Mouse (Mus musculus) frontal cortex, postnatal 36 days (tissue): ENCODE data around the gene Wdr60.

Source experiments
- DNase-seq, 2 experiments: peaks; one replicate each; pipeline ENCODE4 v3.0.0; 2022; ENCODE audit warnings: low spot score in 2 of 2

The Wdr60 gene

DNA sequence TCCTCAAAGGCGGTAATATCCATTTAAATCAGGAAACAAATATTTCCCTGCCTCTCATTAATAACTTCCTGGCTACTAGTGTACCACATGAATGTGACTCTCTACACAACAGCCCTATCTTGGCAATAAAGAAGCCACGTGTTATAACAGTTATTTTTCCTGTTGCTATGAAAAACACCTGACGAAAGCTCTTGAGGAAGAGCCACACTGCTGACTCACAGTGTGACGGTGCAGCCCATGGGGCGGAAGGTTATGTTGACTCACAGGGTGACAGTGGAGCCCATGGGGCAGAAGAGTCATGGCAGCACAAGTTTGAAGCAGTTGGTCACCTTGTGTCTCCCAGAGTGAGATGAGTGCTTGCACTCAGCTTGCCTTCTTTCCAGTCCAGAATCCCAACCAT lies 6.6 kb upstream of the Wdr60 start:
- DNase-seq: no peak

DNA sequence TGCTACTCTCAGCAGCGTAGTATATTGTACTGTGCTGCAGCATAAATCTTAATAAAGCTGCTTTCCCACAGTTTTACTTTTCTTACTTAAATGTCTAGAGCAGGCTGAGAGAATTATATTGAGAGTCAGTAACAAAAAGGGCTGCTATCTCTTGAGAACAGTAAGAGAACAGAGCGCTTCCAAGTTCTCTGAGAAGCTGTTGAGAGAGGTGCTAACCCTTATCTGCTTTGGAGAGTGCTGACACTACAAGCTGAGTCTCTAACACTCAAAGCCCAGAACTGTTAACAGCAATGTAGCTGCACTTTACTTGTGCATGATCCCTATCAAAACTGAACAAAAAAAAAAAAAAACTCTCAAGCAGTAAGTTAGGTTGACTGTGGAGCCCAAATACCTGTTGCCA lies 2.5 kb upstream of the Wdr60 start:
- no peak for DNase-seq

DNA sequence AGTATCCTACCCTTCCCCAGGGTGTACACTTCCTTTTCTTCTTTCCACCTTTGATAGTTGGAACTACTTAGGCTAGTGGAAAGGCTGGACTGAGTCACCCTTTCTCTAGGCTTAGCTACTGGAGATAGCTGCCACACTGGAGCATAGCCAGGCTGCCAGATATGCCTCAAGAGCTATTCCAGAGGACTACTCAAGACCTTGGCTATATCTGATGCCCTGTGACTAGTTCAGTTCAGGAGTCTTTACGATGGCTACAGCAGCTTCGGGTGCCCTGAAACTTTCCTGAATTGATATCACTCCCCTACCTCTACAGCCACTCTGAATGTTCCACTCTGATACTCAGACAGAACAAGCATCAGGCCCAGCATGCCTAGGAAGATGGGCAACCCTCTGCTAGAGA lies 1.9 kb upstream of the Wdr60 start:
- no peak for DNase-seq

DNA sequence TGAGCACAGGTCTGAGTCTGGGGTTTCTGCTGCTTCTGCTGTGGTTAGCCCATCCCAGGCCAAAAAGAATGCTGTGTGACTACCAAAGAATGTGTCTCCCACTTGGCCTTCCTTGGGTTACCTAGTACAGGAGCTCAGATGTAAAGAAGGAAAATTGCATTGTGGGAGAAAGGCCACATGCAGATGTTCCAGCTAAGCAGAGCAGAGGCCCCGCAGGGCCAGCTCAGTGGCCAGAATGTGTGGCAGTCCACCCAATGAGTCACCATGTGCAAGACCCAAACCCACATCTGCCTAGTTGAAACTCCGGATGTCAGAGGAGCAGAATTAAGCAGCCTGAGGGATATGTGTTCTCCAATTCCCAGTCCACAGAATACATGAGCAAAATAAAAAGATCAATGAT lies 4.5 kb downstream of the Wdr60 start:
- no peak for DNase-seq

DNA sequence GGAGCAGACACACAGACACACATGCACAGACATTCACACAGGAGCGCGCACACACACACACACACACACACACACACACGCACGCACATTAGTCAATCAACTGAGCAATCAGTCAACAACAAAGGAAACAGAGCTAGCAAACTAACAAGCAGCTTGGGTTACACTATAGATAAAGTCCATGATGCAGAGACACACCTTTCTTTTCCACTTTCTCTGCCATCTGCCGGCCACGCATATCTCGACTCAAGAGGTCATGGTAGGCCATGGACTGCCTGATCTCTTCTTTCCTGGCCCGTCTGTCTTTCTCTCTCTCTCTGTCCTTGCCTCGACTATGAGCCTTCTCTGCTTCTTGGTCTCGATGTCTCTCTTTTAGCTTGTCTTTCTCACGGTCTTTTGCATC lies 7.2 kb downstream of the Wdr60 start:
- DNase-seq: no peak

DNA sequence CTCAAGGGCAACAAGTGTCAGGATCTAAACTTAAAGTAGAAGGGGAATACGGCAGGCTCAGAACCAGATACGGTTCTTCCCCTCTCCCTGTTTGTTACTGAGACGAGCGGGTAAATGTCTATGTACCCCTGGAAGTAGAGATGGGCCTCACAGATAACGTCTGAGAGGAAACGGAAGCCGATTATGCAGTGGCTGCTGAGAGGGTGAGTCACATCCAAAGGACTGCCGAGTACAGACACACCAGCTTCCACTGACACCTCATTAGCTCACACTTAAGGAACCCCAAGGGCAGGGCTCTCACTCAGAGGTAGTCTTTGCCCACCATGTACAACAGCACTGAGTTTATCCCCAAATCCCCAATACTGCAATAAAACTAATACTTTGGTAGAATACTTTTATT lies 8.2 kb downstream of the Wdr60 start:
- DNase-seq: no peak

DNA sequence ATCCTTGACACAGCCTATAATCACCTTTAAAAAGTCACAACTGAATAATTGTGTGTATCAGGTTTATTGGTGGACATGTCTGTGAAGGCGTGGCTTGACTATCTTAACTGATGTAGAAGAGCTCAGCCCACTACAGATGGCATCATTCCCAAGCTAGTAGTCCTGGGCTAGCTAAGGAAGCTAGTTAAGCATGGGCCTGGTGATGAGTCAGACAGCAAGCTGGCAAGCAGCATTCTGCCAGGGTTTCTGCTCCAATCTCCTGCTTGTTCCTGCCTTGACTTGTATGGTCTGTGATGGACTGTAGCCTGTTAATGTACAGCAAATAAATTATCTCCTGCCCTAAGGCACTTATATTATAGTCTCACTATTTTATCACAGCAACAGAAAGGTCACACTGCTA lies 18.2 kb downstream of the Wdr60 start:
- DNase-seq: peak in 1 of 2 experiments; percentile 16

DNA sequence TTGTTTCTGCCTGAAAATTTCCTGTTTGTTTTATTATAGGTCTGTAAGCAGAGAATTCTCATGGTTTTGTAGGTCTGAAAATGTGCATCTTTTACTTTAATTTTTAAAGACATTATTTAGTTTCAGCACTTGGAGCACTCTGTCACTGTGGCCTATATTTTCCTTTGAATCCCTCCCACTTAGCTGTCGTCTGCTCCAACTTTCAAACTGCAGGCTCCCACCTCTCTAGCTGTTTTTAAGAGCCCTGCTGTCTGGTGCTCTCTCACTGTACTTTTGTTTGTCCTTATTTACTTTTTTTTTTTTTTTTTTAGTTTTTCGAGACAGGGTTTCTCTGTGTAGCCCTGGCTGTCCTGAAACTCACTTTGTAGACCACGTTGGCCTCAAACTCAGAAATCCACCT lies 24.0 kb downstream of the Wdr60 start:
- peak in 1 of 2 experiments; percentile 25 for DNase-seq

DNA sequence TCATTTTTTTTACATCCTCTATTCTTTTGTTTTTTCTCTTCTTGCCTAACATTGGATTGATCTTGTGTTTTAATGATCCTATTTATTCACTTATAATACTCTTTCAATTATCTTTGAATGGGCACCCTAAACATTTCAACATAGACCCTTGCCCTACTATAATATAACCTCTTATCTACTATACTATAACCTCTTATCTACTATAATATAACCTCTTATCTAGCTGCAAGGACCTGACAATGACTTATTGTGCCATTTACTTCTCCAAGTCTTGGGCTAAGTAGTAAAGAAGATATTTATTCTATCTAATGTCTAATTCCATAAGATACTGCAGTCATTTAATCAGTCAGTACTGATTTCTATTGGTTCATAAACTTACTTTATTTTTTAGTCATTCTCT lies 24.5 kb downstream of the Wdr60 start:
- DNase-seq: no peak

DNA sequence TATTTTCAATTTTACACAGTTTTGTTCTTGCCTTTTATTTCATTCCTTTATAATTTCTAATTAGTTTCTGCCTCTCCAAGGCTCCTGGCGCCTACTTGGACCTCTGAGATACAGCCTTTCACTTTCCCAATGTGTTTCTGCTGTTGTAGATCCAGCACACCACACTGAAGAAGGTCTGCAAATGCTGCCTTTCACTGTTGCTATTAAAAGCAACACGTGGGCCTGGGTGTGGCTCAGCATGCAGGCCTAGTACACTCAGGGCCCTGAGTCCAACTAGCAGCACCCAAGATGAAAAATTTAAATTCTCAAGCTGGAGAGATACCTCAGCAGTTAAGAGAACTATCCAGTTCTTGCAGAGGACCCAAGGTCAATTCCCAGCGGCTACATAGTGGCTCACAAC lies 26.2 kb downstream of the Wdr60 start:
- peak in 1 of 2 experiments; percentile 34 for DNase-seq

DNA sequence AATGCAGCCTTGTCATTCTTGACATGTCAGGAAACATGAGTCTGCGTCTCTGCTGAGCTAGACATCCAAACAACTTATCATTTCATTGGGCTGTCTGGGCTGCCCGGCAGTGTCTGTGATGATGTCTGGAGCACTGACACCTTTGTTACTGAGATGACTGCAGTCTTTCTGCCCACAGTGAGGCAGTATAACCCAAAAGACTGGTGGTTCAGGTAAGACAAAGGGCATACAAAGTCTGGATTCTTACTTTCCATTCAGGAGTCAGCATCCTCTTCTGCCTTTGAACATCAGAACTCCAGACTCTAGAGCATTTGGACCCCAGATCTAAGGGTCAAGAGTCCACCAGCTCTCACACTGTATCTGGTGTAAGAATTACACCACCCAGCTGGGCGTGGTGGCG lies 27.5 kb downstream of the Wdr60 start:
- DNase-seq: no peak

DNA sequence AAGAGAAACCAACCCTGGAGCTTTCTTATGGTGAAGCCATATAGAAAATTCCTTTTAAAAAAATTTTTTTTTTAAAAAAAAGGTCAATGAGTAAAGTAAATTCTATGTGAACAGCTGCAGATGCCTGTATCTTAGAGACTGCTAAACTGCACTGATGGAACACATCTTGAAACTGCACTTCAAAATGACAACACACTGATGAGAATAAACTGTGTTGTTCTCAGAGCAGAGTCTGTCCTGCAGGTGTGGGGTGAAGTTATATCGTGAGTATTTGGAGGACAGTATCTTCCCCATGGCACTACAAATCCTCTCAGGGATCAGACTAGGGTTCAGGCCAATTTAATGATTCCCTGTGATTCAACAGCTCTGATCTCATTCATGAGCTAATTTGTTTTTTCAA lies 30.8 kb downstream of the Wdr60 start:
- no peak for DNase-seq

DNA sequence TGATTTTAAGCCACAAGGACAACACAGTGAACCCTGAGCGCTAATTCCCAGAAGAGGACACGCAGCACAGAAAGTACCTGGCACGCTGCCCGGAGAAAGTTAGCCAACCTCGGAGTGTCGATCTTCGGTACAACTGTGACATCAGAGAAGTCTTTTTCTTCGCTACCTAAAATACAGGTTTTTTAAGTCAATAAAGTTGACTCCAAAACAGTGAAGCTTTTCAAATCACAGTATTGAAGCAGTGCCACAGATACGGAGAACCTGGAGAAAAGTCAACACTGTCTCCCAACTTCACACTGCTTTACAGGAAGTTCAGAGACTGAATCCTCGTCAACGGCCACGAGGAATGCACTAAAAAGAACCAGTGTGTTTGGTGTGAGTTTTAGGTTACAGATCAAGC lies 31.2 kb downstream of the Wdr60 start:
- DNase-seq: no peak

DNA sequence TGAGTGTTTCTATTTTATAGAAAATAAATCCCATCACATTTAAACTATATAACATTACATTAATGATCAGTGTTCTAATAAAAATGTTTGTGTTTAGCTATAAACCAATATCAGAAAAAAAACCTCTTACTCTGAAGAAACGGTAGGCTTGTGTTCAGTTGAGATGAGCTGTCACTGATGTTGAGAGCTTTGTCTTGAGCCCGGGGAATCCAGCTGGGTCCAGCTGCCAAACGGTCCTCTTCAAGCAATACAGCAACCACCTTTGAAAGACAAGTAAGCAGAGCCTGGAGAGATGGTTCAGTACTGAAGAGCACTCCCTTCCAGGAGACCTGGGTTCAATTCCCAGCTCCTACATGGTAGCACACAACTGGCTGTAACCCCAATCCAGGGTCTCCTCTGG lies 33.4 kb downstream of the Wdr60 start:
- no peak for DNase-seq

DNA sequence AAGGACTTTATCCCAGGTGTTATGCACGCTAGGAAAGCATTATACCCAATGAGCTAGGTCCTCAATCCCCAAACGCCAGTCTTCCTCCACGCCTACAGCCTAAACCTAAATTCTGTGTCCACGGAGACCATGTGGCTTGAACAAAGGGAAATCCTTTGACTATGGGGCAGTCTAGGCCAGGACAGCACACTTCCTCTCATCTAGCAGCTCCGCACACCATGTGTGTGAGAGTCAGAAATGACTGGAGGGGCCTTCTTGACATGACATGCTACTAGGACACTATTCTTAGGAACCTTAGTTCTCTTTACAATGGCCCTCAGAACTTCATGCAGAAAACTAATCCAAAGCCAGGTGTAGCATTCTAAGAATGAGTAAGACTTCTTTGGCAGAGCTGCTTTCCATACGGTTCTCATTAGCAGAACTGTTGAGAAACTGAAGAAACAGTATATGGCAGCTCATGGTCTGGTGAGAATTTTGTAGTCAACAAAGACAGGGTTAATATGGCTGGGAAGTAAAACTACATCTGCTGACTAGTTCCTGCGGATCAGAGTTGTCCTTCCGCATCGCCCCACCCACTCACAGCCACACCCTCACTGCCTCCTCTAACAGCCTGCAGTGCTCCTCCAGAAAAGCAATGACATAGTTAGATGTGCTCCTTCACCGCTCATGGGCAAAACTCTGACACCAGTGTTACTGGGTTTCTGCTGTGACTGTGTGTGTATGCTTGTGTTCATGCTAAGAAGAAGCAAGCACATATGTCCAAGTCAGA lies 36.3 kb downstream of the Wdr60 start:
- DNase-seq: no peak

DNA sequence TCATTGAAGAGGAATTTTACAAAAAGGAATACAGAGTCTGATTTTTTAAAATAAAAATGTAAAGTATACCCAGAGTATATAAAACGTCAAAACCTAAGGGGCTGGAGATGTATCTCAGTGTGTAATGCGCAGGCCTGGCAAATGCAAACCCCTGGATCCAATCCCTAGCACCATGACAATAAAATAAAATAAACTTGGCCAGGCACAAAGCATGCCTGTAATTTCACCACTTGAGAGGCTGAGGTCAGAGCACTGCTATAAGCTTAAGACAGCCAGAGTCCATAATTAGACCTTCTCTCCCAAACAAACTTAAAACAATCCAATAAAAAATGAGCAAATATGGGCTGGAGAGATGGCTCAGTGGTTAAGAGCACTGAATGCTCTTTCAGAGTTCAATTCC lies 39.7 kb downstream of the Wdr60 start:
- DNase-seq: no peak

DNA sequence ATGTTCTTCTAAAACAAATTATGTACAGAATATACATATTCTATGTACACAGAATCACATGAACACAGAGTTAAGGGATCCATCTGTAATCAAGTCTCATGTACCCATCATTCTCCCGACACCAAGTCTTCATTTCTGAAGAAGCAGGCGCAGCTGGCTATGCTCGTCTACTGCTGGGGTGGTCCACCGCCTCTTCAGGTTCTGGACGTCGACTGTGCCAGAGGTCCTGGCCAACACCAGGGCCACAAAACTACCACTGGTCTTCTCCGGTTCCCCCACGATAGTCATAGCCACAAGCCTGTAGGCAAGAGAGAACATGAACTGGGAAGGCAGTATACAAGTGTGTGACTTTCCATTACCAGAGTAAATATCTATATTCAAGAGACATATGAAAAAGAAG lies 55.3 kb downstream of the Wdr60 start:
- DNase-seq: no peak

DNA sequence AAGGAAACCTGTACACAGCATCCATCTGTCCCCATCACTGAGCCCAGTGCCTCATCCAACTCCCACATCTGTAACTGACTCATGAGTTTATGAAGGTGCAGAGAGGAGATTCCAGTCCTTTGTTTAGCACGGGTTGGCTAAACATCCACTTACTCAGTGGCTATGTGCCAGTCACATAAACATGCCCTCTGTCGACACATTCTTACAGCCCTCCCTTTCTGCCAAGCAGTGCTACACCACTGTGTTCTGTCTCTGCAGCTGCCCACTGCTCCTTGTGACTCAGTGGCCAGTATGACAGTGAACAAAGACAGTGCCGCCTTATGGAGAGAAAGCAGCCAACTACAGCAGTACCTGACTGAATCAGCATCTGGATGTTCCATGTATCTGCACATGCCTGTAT lies 57.1 kb downstream of the Wdr60 start:
- no peak for DNase-seq

DNA sequence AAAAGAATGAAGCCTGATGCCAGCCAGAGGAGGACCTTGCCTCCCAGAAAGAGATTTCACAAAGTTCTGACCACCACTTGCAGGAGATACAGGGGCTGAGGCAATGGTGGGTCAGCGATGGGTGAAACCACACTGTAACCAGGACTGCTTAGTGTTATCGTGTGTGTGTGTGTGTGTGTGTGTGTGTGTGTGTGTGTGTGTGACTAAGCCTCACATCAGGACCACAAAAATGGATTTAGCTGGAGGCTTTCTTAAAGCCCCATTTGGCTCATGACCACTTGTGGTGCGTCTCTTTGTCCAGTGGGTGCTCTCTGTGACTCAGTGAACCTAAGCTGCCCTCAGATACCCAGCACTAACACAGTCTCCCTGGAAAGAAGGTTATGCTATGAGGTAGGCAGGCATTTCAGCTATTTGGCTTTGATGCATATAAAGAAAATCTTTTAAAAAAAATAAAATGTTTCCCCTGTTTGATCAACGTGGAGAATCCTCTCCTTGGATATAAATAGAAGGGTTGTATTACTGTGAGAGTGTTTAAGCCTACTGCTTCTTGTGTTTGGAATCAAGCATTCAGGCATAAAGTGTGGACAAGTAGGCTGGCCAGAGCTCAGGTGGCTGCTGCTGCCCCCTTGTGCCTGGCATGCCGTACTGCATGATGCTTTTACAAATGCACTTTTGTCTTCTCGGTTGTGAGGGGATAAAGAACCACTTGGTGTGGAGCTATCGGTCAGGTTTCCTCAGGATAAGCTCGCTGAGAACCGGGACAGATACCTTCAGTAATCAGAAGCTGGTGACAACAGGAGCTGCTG lies 60.4 kb downstream of the Wdr60 start:
- peak; percentile 67 to 79 for DNase-seq

DNA sequence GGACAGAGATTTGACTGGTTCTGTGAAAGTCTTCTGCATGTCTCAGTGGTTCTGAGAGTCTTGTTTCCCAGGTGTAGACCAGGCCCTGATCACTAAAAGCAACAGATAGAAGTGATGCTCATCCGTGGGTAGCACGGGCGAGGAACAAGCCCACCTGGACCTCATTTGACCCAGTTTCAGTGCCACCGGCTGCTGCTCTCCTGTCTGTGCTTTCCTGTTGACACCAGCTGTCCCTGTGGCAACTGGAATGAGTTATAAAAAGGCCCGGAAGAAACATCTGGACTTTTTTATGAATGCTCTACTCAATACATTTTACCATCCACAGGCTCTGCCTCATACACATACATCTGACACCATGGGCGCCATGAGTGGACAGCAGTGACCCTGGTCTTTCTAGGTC lies 64.0 kb downstream of the Wdr60 start:
- DNase-seq: no peak

DNA sequence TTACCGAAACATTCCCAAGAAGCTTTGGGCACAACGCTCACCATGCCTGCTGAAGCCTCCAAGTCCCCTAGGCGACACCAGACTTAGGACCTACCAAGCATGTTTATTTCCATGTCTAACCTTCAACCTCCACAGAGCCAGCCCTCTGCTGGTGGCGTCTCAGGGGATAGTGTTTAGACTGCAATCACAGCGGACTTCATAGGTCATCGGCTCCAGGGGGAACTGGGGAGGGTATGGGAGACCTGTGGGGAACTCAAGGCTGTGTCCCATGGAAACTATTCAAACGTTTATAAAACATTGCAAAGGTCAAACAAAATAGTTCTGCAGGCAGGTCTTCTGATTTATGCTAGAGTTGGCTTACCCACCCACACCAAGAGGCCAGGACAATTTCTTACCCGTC lies 66.6 kb downstream of the Wdr60 start:
- DNase-seq: no peak

DNA sequence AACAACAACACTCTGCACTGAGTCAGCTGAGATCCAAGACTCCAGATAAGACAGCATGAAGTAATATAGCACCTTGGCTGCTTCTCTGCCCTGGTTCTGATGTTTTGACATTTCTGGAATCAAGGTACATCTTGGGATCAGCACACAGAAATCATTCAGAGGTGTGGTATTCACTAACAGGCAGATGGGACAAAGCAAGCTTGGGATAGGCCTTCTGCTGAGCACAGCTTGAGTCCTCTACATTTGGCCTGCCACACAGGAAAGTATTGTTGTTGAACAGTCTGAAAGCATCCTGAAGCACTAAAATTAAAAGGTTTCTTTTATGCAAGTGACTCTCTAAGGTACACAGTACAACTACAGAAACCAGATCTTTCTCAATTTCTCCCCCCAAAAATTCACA lies 68.2 kb downstream of the Wdr60 start:
- DNase-seq: no peak

DNA sequence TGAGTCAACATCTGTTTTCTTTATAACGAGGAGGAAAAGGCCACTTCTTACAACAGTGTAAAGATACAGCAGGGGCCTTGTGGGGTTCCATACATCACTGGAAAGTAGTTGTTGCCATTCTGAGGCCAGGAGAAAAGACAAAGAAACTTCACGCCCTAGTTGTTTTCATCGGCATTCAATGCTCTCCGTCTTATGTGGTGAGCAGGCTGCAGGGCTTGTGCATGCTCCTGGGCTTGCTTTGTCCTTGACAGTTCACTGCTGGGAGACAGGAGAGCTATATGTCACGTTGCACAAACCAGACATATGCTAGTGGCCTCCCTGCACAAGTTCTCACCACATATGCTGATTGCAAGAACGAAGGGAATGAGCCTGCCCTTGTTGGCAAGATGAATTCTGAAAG lies 68.9 kb downstream of the Wdr60 start:
- no peak for DNase-seq
